Mouse (Mus musculus) retina, adult 2 months (tissue): ENCODE data around the gene Medag.

Experiments used
- DNase-seq: peaks from one replicate; pipeline ENCODE4 v3.0.0-alpha.2; 2012; ENCODE audit warnings: low read depth, low spot score

Gene Medag

DNA sequence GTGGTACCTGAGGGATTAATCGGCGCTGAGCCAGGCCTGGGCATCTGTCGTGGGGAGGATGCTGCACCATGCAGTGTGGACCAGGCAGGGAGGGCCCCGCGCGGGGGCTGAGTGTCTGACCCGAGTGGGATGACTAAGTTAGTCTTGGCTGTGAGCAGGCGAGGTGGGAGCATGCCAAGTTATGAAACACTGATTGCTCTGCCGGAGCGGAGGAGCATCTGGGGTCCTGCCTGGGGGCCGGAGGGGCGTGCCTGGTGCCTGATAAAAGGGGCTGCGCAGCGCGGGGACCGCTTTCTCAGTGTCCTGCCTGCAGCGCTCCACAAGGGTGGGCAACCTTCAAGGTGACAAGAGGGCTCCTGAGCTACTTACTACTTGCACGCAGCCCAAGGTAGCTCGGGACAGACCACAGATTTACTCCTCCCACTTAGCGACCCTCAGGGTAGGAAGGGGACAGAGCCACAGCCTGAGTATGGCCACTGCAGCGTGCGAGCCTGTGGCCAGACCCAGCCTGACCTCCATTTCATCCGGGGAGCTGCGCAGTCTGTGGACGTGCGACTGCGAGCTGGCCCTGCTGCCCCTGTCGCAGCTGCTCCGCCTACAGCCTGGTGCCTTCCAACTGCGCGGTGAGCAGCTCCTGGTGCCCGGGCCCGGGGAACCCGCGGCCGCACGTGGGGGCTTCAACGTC is at the start of gene Medag:
TSS of gene Medag (plus strand) at position 241 of the 685 bp plus-strand sequence.
- DNase-seq, result no peak

DNA sequence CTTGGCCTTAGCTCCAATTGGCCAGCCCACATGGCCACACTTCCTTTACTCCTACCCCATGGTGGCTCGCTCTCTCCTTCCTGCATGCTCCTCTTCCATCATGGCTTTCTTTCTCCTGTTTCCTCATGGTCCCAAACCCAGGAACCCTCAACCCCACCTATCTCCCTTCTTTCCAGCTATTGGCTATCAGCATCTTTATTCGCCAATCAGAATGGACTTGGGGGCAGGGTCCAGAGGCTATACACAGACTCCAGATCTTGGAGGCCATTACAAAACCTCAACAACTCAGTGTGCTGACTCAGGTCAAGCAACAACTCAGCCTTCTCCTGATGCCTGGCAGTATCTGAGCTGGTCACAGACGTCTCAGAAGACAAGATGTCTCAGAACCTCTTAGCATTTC is 48.9 kb upstream of the Medag start:
- no peak for DNase-seq

DNA sequence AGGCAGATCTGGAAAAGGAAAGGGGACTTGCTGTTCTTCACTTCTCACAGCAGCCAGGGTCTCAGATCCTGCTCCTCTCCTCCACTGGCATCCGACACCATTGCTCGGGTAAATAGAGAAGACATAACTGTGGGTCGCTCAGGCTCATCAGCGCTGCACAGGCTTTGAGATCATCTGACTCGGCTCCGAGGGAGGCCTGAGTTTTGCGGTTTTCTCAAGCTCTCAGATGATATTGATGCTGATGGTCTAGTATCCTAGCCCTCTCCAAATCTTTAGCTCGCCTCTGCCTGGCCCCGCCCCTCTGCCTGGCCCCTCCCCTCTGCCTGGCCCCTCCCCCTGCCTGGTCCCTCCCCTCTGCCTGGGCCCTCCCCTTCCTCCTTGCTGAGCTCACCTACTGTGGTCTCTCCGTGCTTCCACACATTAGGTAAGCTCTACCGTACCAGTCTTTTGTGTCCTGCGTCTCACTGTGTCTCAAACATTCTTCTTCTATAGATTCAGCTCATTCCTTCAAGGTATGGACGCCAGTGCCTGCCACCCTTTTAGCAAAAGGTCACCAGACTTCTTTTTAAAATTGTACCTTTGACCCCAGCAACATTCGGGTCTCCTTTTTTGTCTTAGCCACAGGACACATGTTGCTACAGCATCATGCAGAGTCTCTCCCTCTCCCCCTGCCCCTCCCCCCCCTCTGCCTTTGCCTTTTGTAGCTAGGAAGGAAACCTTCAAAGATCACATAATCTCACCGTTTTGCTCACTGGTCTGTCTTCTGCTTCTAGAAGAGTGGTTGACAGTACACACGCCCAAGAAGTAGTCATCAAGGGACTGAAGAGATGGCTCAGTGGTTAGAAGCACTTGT is 47.4 kb upstream of the Medag start:
- DNase-seq, result no peak

DNA sequence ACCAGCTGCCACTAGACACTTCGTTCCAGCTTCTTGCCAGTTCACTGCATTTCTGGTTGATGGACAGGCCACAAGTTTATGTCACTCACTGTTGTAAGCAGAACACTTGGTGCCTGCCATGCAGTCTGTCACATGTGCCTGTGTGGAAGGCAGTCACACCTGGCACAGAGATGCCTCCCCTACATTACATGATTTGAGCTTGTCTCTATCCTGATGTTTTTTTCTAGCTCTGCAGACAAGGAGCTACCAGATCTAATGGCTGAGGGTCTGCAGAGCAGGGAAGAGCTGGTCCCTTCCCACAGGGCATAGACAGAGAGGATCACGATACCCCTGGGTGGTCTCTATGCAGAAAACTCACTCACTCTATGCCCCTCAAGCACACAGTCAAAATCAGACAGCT is 44.5 kb upstream of the Medag start:
- no peak for DNase-seq

DNA sequence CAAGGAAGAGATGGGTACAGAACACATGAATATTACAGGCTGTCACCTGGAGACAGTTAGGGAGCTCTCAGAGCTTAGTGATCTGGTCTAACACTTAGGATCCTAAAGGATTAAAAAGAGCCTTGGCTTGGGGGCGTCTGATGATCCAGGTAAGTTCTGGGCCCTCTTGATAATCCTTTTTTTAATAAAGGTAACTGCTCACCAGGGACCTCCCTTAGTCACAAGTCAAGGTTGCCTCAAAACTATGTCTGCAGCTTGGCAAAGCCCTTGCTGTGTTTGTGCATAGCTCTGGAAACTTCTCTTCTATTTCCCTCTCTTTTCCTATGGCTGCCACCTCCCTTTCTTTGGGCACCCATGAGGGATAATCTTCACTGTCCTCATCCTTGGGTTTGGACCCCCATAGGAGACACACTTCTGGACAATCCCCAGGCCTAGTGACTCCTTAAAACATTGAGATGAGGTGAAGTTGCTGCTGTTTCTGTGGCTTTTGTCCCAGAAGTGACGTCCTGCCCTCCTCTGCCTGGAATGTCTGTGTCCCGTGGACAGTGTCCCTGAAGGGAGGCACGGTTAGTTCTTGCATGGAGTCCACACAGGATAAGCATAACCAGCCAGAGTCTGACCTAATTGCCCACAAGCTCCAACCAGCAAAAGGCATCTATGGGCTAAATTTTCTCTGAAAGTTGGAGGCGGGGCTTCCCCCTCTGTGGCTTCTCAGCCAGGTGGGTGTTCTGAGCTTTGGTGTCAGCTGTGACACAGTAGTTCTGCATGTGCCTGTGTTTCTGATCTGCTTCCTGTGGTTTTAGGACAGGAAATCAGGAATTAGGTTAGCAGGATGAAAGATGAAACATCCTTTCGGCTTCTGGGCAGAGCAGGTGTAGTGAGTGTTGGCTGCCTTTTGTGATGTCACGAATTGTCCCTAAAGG is 43.7 kb upstream of the Medag start:
- no peak for DNase-seq

DNA sequence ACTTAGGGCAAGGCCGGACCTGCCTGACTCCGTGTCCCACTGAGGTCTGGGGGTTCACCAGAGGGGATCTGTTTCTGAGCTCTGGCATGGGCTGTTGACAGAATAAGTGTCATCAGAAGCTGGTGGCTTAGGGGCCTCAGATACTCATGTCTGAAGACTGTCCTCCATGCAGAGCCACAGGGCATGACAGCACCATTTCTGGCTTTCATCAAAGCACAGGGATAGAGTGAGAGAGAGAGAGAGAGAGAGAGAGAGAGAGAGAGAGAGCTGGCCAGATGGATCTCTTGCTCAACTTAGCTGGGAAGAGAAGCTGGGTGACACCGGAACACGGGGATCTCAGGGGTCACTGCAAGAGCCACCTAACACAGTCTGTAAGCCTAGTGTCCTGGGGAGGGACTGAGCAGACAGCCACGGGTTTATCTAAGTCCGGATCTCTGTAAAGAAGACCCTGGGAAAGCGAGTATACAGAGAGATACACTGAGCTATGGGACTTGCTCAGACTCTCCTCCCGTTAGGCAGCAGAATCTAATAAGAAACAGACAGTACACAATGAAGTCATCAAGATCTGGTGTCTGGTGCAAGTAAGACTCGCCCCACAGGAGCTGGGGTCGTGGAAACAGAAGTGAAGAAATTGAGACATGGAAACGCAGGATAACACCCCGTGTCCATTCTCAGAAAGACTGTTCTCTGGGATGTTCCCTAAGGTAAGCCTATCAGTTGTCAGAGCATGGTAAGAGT is 42.8 kb upstream of the Medag start:
- DNase-seq, result no peak

DNA sequence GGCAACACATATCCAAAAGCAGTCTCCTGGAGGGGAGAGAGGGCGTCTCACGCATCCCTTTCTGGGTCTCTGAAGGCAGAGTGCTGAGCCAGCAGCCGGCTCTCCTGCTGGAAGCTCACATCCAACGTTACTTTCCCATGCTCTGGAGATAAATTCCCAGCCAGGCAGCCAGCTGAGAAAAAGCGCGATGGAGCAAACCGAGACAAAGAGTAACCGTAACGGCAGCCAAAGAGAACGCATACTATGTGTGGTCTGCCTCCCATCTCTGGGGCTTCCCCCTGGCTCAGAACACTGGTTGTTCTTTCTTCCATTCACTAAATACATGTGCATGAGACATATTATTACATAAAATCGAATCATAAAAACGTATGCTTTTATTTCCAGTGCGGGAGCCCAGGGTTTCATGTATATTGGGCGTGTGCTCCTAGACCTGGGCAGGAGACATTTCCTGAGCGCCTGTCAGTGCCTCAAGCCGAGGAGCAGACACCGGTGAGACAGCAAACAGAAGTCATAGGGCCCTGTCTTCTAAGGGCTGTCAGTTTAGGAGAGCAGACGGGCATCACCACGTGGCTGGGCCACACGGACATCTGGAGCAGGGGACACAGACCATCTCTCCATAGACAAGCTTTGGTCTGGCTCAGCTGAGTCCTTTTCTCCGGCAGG is 42.0 kb upstream of the Medag start:
- DNase-seq, result no peak

DNA sequence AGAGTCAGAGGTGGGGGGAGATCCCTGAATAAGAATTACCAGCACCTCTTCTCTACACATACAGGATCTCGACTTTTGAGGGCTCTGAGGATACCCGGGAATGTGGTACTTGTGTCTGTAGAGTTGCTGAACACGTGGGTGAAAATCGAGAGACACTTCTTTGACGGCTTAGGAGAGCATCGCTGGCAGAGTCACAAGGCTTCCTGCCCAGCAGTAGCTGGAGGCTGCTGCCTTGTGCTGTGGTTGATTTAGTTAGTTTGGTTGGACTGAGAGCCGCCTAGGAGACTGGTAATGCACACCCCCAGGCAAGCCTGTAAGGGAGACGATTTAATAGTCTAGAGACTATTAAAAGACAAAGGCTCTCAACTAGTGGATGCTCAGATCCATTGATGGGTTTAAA is 39.5 kb upstream of the Medag start:
- DNase-seq, result no peak

DNA sequence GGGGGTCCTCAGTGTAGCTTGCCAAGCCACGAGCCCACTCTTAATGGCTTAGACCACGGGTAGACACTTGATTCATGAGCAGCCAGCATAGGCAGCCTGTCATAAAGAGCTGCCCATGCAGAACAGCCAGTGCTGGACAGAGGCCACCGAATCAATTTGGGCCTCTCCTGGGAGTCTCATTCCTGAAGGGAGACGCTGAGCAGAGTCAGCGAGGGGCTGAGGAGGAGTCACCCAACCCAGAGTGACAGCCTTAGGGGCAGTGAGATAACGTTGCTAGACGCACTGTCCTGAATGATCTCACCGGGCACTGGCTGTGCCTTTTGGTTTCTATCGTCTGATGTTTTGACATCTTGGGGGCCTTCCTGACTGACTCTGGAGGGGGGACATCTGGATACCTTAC is 38.3 kb upstream of the Medag start:
- DNase-seq, result no peak

DNA sequence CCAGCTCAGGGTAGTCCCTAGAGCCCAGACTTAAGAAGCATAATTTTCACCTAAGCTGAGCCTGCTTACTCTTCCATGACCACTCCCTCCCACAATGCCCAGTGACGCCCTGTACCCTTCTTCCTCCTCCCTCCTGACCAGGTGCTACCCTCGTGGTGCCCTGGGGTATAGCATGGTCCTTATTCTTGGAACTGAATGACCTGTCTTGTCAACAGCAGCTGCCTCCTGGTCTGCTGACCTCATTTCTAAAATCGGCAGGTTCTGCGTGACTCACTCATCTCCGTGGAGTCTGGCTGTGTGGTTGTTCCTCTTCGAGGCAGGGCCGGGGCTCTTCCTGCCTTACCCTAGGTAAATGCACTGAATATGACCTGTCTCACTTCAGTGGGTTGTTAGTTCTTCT is 37.5 kb upstream of the Medag start:
- no peak for DNase-seq

DNA sequence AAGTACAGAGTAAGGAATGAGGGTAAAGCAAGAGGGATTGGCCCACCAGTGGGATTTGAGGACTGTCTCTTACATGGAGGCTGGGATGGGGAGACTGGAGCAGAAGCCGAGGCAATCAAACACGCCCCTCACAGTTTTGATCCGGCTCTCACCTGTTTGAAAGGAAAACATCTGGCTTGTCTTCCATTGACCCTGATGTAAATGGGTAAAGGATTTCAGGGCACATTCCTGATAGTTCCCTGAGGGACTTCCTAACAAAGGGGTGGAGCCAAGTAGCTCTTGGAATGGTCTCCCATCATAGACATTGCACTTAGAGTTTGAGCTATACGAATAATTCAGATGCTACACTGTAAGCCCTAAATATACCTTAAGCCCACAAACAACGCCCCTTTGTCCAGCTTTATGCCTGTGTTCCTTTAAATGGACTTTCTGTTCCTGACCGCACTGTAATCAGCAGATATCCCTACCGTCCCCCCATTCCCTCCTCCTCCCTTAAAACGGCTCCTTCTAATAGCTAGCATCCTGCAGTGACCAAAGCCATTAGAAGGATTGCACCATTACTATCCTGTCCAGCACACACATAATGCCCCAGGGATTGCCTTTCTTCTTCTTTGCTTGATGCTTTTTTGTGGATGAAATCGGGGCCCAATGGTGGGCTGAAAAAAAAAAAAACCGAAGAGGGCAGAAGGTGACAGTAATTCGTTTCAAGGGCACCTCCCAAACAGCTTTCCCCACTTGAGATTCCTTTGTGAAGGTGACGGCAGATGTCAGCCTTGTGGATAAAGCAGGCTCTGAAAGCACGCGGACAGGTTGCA is 36.3 kb upstream of the Medag start:
- no peak for DNase-seq

DNA sequence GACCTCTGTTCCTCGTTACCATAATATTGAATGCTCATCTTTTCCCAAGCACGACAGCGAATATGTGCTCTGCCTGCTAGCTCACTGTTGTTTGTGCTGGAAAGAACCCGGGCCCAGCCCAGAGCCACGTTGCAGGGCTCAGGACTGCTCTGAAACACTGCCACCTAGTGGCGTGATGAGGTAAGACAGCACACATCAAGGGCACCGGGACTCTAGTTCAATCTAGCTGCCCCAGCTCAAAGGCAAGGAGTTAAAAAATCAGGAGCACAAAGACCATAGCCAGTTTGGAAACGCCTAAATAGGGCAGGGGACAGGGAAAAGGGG is 35.7 kb upstream of the Medag start:
- DNase-seq, result peak; percentile 54

DNA sequence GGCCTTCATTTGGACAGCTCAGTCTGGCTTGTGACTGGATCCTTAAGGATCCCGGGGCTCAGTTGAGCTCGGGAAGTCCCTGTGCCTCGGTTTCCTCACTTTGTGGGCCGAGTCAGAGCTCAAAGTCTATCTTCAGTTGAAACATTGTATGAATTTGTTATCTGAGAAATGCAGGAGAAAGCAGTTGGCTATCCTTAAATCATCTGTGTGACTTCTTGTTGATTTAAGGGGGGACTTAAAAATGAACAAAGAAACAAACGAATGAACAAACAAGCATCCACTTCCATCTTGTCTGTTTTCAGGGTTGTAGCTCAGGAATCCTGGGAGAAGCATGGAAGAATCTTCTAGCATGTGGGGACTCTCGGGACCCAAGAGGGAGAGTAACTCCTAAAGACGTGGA is 35.2 kb upstream of the Medag start:
- DNase-seq, result no peak

DNA sequence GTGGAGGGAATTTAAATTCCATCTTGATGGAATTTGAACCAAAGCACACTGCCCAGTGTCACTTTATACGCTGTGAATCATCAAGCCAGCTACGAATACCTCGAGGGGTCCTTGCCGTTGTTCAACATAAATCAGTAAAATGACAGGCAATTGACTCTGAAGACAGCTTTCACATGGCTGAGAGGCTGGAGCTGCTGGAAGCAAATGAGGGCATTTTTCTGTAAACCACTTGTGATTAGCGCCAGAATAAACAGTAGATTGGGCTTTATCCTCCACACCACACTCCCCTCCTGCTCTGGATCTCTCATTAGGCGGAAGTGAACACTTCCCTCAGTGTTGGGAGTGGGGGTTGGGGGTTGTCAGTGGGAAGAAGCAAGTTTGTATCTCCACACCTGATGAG is 34.3 kb upstream of the Medag start:
- DNase-seq, result no peak

DNA sequence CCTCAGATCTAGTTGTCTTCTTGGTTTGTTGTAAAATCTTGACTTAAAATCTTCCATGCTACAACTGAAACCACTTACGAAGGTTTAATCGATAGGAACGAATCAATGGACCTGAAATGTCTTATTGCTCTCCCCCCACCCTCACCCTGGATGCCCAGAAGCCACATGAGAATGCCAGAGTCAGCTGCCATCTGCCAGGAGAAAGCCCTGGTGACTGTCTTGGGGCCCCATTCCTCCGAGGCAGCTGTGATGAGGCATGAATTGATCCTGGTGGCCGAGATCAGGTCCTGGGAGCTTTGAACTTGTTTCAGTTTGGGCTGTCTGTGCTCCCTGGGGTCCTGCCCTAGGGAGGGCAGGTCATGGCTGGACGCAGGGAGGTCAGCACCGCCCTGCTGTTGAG is 33.0 kb upstream of the Medag start:
- DNase-seq, result no peak

DNA sequence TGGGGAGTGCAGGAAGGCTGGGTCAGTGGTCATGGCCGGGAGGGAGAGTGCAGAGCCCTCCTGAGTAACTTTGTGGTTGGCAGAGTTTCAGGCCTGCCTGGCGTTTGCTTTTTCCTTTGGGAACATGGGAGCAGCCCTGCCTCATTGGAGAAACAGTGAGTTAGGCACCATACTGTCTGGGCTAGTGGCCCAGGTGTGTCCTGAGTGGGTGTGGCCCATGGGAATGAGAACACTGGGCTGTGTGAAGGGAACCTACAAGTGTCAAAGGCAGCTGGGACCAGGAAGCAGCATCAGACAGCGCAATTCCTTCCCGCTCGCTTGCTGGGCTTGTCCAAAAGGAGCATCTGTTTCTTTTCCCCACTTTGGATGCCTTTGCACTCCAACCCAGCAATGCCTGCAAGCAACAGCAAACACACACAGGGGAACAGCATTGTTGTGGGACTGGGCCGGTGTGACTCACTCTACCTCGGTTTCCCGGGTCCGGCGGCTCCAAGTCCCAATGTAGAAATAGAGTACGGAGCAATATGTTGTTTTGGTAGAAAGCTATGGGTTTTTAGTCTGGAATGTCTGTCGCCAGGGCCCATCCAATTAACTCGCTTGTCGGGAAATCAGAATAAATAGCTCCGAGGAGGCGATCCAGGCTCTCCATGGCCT is 32.3 kb upstream of the Medag start:
- no peak for DNase-seq

DNA sequence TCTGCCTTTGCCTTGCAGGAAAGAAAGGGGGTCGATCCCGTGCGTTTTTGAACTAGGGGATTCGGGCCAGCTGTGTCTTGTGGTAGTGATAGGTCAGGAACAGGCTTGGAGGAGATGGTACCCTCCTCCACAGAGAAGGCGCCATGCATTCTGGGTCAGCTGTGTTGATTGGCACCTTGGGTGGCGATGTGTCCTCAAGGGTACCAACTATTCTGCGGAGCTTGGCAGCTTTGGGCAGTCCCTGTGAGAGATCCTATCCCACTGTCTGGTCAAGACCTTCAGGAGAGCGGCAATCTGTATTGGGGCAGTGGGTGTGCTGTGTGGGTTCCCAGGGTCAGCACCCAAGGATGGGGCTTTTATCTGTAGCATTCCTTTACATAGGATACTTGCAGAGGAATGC is 31.7 kb upstream of the Medag start:
- DNase-seq, result no peak

DNA sequence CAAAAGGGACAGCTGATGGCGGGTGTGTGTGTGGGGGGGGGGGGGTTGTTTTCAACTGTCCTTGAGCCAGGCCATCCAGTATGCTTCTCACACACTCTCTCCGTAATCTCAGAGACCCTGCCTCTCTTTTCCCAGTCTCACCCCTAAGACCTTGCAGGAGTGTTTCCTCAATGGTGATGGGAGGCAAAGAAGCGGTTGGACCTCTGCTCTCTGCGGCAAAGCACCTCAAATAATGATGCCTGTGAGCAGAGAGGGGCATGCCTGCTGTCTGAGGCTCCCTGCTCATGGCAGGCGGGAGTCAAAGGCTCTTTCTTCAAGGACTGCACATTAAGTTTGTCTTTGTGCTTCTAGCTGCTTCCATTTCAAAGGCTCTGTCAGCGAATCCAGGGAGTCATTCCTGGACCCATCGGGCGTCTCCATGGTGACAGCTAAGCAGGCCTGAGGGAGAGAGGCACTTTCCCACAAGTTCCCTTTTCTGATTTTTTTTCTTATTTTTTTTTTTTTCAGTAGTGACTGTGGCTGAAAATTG is 31.1 kb upstream of the Medag start:
- DNase-seq, result no peak

DNA sequence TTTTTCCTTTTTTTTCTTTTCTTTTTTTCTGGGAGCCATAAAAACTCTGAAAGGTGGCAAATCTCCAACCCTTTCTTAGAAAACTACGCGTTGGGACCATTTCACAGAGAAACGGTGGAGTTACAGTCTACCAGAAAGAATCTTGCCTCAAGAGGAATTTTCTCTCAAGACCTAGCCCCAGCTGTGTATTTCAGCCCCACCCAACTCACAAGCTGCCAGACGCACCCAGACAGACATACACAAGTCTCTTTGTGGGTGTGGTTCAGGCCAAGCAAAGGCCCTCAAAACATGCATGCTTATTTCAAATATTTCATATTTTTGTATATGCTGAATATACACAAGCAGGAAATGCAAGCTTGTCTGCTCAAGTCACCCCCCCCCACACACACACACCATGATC is 29.6 kb upstream of the Medag start:
- DNase-seq, result no peak

DNA sequence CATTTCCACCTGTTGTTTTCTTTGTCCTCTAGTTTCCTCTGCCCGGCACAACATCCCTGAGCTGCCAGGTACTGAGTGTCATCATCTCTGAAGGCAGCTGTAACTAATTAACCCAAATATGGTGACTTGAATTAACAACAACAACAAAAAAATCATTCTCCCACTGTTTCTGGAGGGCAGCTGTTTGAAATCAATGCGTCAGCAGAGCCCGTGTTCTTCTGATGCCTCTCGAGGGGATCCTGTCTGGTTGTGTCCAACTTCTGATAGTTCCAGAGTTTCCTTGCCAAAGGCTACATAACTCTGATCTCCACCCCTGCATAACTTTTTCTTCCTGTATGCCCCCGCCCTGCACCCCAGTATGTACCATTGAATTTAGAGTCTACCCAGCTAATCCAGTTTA is 28.9 kb upstream of the Medag start:
- DNase-seq, result no peak
